Mouse (Mus musculus): ENCODE results near the gene Fign. TPM values are rescaled to one million over a fixed set of nuclear protein-coding genes. Genes with fewer than 3 reads are reported as not detected.

Fign gene
- polyA plus RNA-seq, 1 experiment, result 3.3 TPM

- Histone ChIP-seq H3K4me1 (ENCODE audit: control insufficient read depth, insufficient read depth, low read length) (no peaks in the 10 kb centered on the region; the same call in 1 of the 2 replicates), H3K4me3 (ENCODE audit: insufficient read depth, low read length) (no peak overlapping the region), H3K27ac (ENCODE audit: insufficient read depth, low read length) (no peak overlapping the region)
- TF ChIP-seq CTCF (IDR thresholded peaks at IDR 0.05; ENCODE audit: borderline replicate concordance, insufficient read depth, low read length), result no peak
- no peak for TF ChIP-seq POLR2A (IDR thresholded peaks at IDR 0.05; ENCODE audit: low read depth, low read length)
These were observed 27.7 kb downstream of the Fign start for GRCm38 (mm10) chr2:64069950-64070695.

DNA sequence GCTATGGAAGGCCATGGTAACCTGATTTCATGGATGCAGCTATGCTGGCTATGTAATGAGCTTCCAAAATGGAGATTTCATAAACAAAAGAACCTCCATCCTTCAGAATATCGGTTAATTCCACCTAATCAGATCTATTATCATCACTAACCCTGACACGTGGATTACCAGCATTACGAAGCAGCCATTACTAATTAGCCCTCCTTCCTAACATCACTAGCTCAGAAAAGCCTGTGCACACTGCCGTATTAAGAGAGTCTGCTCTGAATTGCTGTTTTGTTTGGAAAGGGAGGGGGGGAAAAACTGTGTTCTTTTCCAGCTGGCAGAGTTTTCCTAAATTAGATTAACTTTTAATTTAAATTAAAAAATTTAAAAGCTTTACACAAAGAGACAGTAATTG is 32.3 kb downstream of the Fign start:
- Histone ChIP-seq H3K27ac (ENCODE audit: insufficient read depth, low read length) (no peak overlapping the region), H3K4me3 (ENCODE audit: insufficient read depth, low read length) (no peak overlapping the region), H3K4me1 (ENCODE audit: control insufficient read depth, insufficient read depth, low read length) (no peaks in the 10 kb centered on the region)
- TF ChIP-seq CTCF (IDR thresholded peaks at IDR 0.05; ENCODE audit: borderline replicate concordance, insufficient read depth, low read length) (no peak), POLR2A (IDR thresholded peaks at IDR 0.05; ENCODE audit: low read depth, low read length) (no peak)

GRCm38 (mm10) chr2:64059477-64059876 is 38.4 kb downstream of the Fign start:
- no peak for TF ChIP-seq POLR2A (IDR thresholded peaks at IDR 0.05; ENCODE audit: low read depth, low read length)
- TF ChIP-seq CTCF (IDR thresholded peaks at IDR 0.05; ENCODE audit: borderline replicate concordance, insufficient read depth, low read length), result no peak
- Histone ChIP-seq H3K27ac (ENCODE audit: insufficient read depth, low read length) (no peak overlapping the region), H3K4me3 (ENCODE audit: insufficient read depth, low read length) (no peak overlapping the region), H3K4me1 (ENCODE audit: control insufficient read depth, insufficient read depth, low read length) (no peaks in the 10 kb centered on the region)

GRCm38 (mm10) chr2:64048142-64048541 is 49.7 kb downstream of the Fign start:
- Histone ChIP-seq H3K4me3 (ENCODE audit: insufficient read depth, low read length) (no peak overlapping the region), H3K4me1 (ENCODE audit: control insufficient read depth, insufficient read depth, low read length) (no peaks in the 10 kb centered on the region), H3K27ac (ENCODE audit: insufficient read depth, low read length) (no peak overlapping the region)
- no peak for TF ChIP-seq CTCF (IDR thresholded peaks at IDR 0.05; ENCODE audit: borderline replicate concordance, insufficient read depth, low read length)
- no peak for TF ChIP-seq POLR2A (IDR thresholded peaks at IDR 0.05; ENCODE audit: low read depth, low read length)

DNA sequence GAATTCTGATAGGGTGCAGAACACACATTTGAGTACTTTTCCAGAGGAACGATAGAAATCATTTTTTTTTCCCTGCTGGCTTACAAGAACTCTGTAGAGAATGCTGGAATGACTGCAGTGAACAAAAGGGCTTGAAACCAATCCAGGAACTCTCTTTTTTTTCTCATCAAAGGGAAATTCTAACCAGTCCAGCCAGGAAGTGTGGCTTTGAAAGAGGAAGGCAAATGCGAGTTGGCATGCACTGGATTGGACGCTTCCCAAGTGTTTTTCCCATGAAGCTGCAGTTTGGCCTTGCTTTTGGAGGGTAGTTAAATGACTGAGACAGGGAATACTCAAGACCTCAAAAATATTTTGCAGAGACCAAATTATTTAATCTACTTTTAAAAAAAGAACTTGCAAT is 54.7 kb downstream of the Fign start:
- TF ChIP-seq CTCF (IDR thresholded peaks at IDR 0.05; ENCODE audit: borderline replicate concordance, insufficient read depth, low read length), result no peak
- no peak for TF ChIP-seq POLR2A (IDR thresholded peaks at IDR 0.05; ENCODE audit: low read depth, low read length)
- no peaks in the 10 kb centered on the region; the same call in 1 of the 2 replicates for H3K4me1 ChIP-seq (ENCODE audit: control insufficient read depth, insufficient read depth, low read length)

GRCm38 (mm10) chr2:64035393-64035792 is 62.4 kb downstream of the Fign start:
- Histone ChIP-seq H3K4me3 (ENCODE audit: insufficient read depth, low read length) (no peak overlapping the region), H3K4me1 (ENCODE audit: control insufficient read depth, insufficient read depth, low read length) (peaks cover 3% of the 10 kb centered on the region), H3K27ac (ENCODE audit: insufficient read depth, low read length) (no peak overlapping the region)
- TF ChIP-seq CTCF (IDR thresholded peaks at IDR 0.05; ENCODE audit: borderline replicate concordance, insufficient read depth, low read length), result no peak
- TF ChIP-seq POLR2A (IDR thresholded peaks at IDR 0.05; ENCODE audit: low read depth, low read length), result no peak

More for the DNA sequence above, 54.7 kb downstream of the Fign start:
- Histone ChIP-seq H3K4me3 (ENCODE audit: insufficient read depth, low read length) (no peak overlapping the region), H3K27ac (ENCODE audit: insufficient read depth, low read length) (no peak overlapping the region)

GRCm38 (mm10) chr2:64033871-64034270 is 64.0 kb downstream of the Fign start:
- no peak for TF ChIP-seq POLR2A (IDR thresholded peaks at IDR 0.05; ENCODE audit: low read depth, low read length)
- TF ChIP-seq CTCF (IDR thresholded peaks at IDR 0.05; ENCODE audit: borderline replicate concordance, insufficient read depth, low read length), result no peak
- Histone ChIP-seq H3K4me3 (ENCODE audit: insufficient read depth, low read length) (no peak overlapping the region), H3K4me1 (ENCODE audit: control insufficient read depth, insufficient read depth, low read length) (peaks cover 3% of the 10 kb centered on the region), H3K27ac (ENCODE audit: insufficient read depth, low read length) (no peak overlapping the region)

GRCm38 (mm10) chr2:64025961-64026360 is 71.9 kb downstream of the Fign start:
- no peak for TF ChIP-seq POLR2A (IDR thresholded peaks at IDR 0.05; ENCODE audit: low read depth, low read length)
- TF ChIP-seq CTCF (IDR thresholded peaks at IDR 0.05; ENCODE audit: borderline replicate concordance, insufficient read depth, low read length), result no peak
- peaks cover 2% of the 10 kb centered on the region for H3K4me1 ChIP-seq (ENCODE audit: control insufficient read depth, insufficient read depth, low read length)
- H3K27ac ChIP-seq (ENCODE audit: insufficient read depth, low read length), result no peak overlapping the region
- H3K4me3 ChIP-seq (ENCODE audit: insufficient read depth, low read length), result no peak overlapping the region

DNA sequence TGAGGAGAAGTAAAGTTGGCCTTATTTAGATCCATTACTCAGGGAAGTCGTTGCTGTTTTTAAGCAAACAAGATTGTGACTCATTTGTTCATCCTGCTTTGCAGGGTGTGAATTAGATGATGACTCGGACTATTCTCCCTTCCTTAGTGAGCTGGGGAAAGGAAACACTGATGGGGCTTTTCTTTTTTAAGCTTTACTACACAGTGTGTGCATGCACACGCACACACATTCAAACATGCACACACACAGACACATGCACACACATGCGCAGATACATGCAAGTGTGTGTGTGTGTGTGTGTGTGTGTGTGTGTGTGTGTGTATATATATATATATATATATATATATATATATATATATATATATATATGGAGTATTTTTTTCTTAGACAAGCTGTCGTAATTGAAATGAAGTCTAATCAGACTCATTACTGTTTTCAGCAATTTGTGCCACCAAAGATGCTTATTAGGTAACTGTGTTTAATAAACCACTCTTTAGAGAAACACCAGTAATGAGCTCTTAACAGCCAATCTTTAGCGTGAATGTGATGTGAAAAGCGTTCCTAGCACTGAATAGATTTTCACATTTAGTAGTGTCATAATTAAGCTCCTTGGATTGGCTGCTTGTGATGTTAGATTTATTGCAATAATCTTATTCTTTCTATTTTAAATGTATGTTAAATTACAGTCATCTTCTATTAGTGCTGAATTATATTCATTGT is 103.4 kb downstream of the Fign start:
- Histone ChIP-seq H3K4me3 (ENCODE audit: insufficient read depth, low read length) (no peak overlapping the region), H3K4me1 (ENCODE audit: control insufficient read depth, insufficient read depth, low read length) (no peaks in the 10 kb centered on the region), H3K27ac (ENCODE audit: insufficient read depth, low read length) (no peak overlapping the region)
- TF ChIP-seq CTCF (IDR thresholded peaks at IDR 0.05; ENCODE audit: borderline replicate concordance, insufficient read depth, low read length), result no peak

- Histone ChIP-seq H3K27ac (ENCODE audit: insufficient read depth, low read length) (no peak overlapping the region), H3K4me1 (ENCODE audit: control insufficient read depth, insufficient read depth, low read length) (no peaks in the 10 kb centered on the region), H3K4me3 (ENCODE audit: insufficient read depth, low read length) (no peak overlapping the region)
- TF ChIP-seq CTCF (IDR thresholded peaks at IDR 0.05; ENCODE audit: borderline replicate concordance, insufficient read depth, low read length), result no peak
- no peak for TF ChIP-seq POLR2A (IDR thresholded peaks at IDR 0.05; ENCODE audit: low read depth, low read length)
These were observed 112.4 kb downstream of the Fign start for GRCm38 (mm10) chr2:63985426-63985825.

All from embryonic fibroblast, embryonic 13.5 days (primary cell).